Mouse (Mus musculus): Measurements from ENCODE around the gene Cyp2u1. TPM values are rescaled to one million over a fixed set of nuclear protein-coding genes. Genes with fewer than 3 reads are reported as not detected.

The Cyp2u1 gene
- polyA plus RNA-seq, 1 experiment from 2014 or later: 2.5 TPM

- Histone ChIP-seq H3K4me2 (no peak overlapping the region), H3K36me3 (peaks cover 58% of the 10 kb centered on the region), H3K9me3 (replicated peaks) (no peaks in the 10 kb centered on the region), H3K4me1 (no peaks in the 10 kb centered on the region), H3K9ac (no peak overlapping the region), H3K27me3 (no peaks in the 10 kb centered on the region), H3K4me3 (replicated peaks) (no peak overlapping the region), H3K27ac (no peak overlapping the region)
- 87% methylated on average over 10 of the region's 10 CpGs for WGBS
- ATAC-seq (replicated peaks; ENCODE audit: low FRiP score): no peak
Observed at GRCm38 (mm10) chr3:131248444-131248843, 54.6 kb downstream of the Cyp2u1 start.

- no peaks in the 10 kb centered on the region for H3K27me3 ChIP-seq
- H3K9ac ChIP-seq: no peak overlapping the region
- H3K4me2 ChIP-seq: no peak overlapping the region
- peaks cover 58% of the 10 kb centered on the region for H3K36me3 ChIP-seq
- no peaks in the 10 kb centered on the region for H3K9me3 ChIP-seq (replicated peaks)
- whole genome bisulfite sequencing: 83% methylated on average over 5 of the region's 5 CpGs
- ATAC-seq (replicated peaks; ENCODE audit: low FRiP score): no peak
- H3K27ac ChIP-seq: no peak overlapping the region
- no peak overlapping the region for H3K4me3 ChIP-seq (replicated peaks)
- no peaks in the 10 kb centered on the region for H3K4me1 ChIP-seq
Observed at GRCm38 (mm10) chr3:131247851-131248250, 55.2 kb downstream of the Cyp2u1 start.

GRCm38 (mm10) chr3:131247447-131247846, 55.6 kb downstream of the Cyp2u1 start:
- Histone ChIP-seq H3K4me3 (replicated peaks) (no peak overlapping the region), H3K9me3 (replicated peaks) (no peaks in the 10 kb centered on the region), H3K4me2 (no peak overlapping the region), H3K9ac (no peak overlapping the region), H3K36me3 (peaks cover 62% of the 10 kb centered on the region), H3K27ac (no peak overlapping the region), H3K4me1 (no peaks in the 10 kb centered on the region), H3K27me3 (no peaks in the 10 kb centered on the region)
- ATAC-seq (replicated peaks; ENCODE audit: low FRiP score): no peak
- 77% methylated on average over 6 of the region's 6 CpGs for WGBS

GRCm38 (mm10) chr3:131246579-131247046, 56.4 kb downstream of the Cyp2u1 start:
- Histone ChIP-seq H3K4me1 (no peaks in the 10 kb centered on the region), H3K9me3 (replicated peaks) (no peaks in the 10 kb centered on the region), H3K36me3 (peaks cover 67% of the 10 kb centered on the region), H3K27me3 (no peaks in the 10 kb centered on the region), H3K27ac (no peak overlapping the region), H3K4me3 (replicated peaks) (no peak overlapping the region), H3K4me2 (no peak overlapping the region), H3K9ac (no peak overlapping the region)
- 92% methylated on average over 8 of the region's 8 CpGs for WGBS
- ATAC-seq (replicated peaks; ENCODE audit: low FRiP score): peak; percentile 44; the same call in 1 of the 2 replicates

- Histone ChIP-seq H3K36me3 (peaks cover 73% of the 10 kb centered on the region), H3K27me3 (no peaks in the 10 kb centered on the region), H3K4me2 (no peak overlapping the region), H3K27ac (no peak overlapping the region), H3K9me3 (replicated peaks) (no peaks in the 10 kb centered on the region), H3K4me1 (no peaks in the 10 kb centered on the region), H3K9ac (no peak overlapping the region), H3K4me3 (replicated peaks) (no peak overlapping the region)
- 55% methylated on average over 11 of the region's 11 CpGs for WGBS
- ATAC-seq (replicated peaks; ENCODE audit: low FRiP score): peak; percentile 38
Observed at GRCm38 (mm10) chr3:131245766-131246578, 57.1 kb downstream of the Cyp2u1 start.

Other genes starting within 250 kb of the Cyp2u1 start
- gene Lef1, start 192.8 kb downstream of the Cyp2u1 start, polyA plus RNA-seq (2015; fragmentation: Nextera tagmentation; extraction: Ambion mirVana): 25.6 and 26.2 TPM in 2 replicates
- 125 and 130 TPM in 2 replicates for gene Hadh, start 31.1 kb downstream of the Cyp2u1 start, polyA plus RNA-seq (2015; fragmentation: Nextera tagmentation; extraction: Ambion mirVana)
- 10.5 and 17.0 TPM in 2 replicates for gene Sgms2, start 188.2 kb upstream of the Cyp2u1 start, polyA plus RNA-seq (2015; fragmentation: Nextera tagmentation; extraction: Ambion mirVana)

Data from kidney, embryonic 15.5 days (tissue).